Mouse (Mus musculus) frontal cortex, postnatal 36 days (tissue): ENCODE measurements around the gene Il6ra.

Source experiments
- DNase-seq, 2 experiments: peaks; one replicate each; pipeline ENCODE4 v3.0.0; 2022; ENCODE audit warnings: low spot score in 2 of 2

Gene Il6ra

GRCm38 (mm10) chr3:89909703-89910542 is 3.1 kb downstream of the Il6ra start:
- DNase-seq = no peak

GRCm38 (mm10) chr3:89908836-89909235 is 4.2 kb downstream of the Il6ra start:
- DNase-seq = no peak

- no peak for DNase-seq
Measured at GRCm38 (mm10) chr3:89907846-89908245, 5.2 kb downstream of the Il6ra start.

GRCm38 (mm10) chr3:89899511-89899908 is 13.5 kb downstream of the Il6ra start:
- DNase-seq = no peak

- DNase-seq = no peak
Measured at GRCm38 (mm10) chr3:89898870-89899510, 14.0 kb downstream of the Il6ra start.

GRCm38 (mm10) chr3:89898011-89898410 is 15.0 kb downstream of the Il6ra start:
- no peak for DNase-seq

GRCm38 (mm10) chr3:89897204-89897796 is 15.7 kb downstream of the Il6ra start:
- no peak for DNase-seq

GRCm38 (mm10) chr3:89896571-89896970 is 16.4 kb downstream of the Il6ra start:
- DNase-seq = no peak

- DNase-seq = no peak
Measured at GRCm38 (mm10) chr3:89892517-89893106, 20.4 kb downstream of the Il6ra start.

GRCm38 (mm10) chr3:89891696-89892095 is 21.3 kb downstream of the Il6ra start:
- no peak for DNase-seq

GRCm38 (mm10) chr3:89889841-89890430 is 23.1 kb downstream of the Il6ra start:
- no peak for DNase-seq

- DNase-seq = no peak
Measured at GRCm38 (mm10) chr3:89887582-89888230, 25.3 kb downstream of the Il6ra start.

- no peak for DNase-seq
Measured at GRCm38 (mm10) chr3:89885766-89886165, 27.2 kb downstream of the Il6ra start.

GRCm38 (mm10) chr3:89883582-89884041 is 29.4 kb downstream of the Il6ra start:
- DNase-seq = no peak

- no peak for DNase-seq
Measured at GRCm38 (mm10) chr3:89882556-89883181, 30.3 kb downstream of the Il6ra start.

- no peak for DNase-seq
Measured at GRCm38 (mm10) chr3:89880036-89880851, 32.8 kb downstream of the Il6ra start.

- no peak for DNase-seq
Measured at GRCm38 (mm10) chr3:89879326-89879725, 33.7 kb downstream of the Il6ra start.

GRCm38 (mm10) chr3:89878456-89878855 is 34.5 kb downstream of the Il6ra start:
- DNase-seq = no peak

- no peak for DNase-seq
Measured at GRCm38 (mm10) chr3:89877129-89877528, 35.9 kb downstream of the Il6ra start.

- no peak for DNase-seq
Measured at GRCm38 (mm10) chr3:89876469-89876868, 36.5 kb downstream of the Il6ra start.
